Mouse (Mus musculus): ENCODE results near the gene Eva1b. TPM values are rescaled to one million over a fixed set of nuclear protein-coding genes. Genes with fewer than 3 reads are reported as not detected.

Eva1b gene
- polyA plus RNA-seq, 1 experiment from 2014 or later: 36.0 TPM

DNA sequence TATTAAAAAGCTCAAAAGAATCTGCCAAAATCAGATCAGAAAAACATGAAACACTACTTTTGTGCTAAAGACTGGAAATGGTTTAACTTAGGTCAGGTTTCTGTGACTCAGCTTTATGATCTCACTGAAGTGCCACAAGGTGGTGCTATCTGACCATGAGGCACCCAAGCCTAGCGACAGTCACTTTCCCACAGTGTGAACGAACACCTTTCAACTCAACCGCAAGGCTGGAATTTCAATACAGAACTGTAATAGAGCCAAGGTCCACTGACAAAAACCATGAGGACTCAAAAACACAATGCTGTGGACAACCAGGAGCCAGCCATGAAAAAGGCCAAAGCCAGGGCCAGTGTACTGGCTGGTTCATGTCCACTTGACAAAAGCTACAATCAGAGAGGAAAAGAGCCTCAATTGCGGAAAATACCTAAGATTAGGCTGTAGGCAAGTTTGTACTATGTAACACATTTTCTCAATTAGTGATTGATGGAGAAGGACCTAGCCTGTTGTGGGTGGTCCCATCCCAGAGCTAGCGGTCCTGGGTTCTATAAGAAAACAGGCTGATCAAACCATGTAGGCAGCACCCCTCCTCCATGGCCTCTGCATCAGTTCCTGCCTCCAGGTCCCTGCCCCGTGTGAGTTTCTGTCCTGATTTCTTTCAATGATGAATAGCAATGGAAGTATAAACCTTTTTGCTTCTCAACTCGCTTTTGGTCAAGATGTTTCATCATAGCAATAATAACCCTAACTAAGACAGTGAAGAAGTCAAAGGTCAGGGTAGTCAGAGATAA lies 33.8 kb downstream of the Eva1b start:
- DNase-seq (ENCODE audit: low spot score): peak; percentile 56
- 76% methylated on average over 7 of the region's 7 CpGs for WGBS
- H3K27me3 ChIP-seq (ENCODE audit: control insufficient read depth, insufficient read depth, low read length): no peaks in the 10 kb centered on the region
- H3K36me3 ChIP-seq (ENCODE audit: control insufficient read depth, insufficient read depth, low read length): peaks cover 13% of the 10 kb centered on the region
- no peaks in the 10 kb centered on the region for H3K4me1 ChIP-seq (replicated peaks; ENCODE audit: control insufficient read depth, insufficient read depth, low read length)
- ATAC-seq (ENCODE audit: low FRiP score): no peak
- H3K9ac ChIP-seq (ENCODE audit: low read depth, low read length): no peak overlapping the region
- no peak overlapping the region for H3K27ac ChIP-seq (ENCODE audit: low read depth, low read length)
- no peak overlapping the region for H3K4me3 ChIP-seq (ENCODE audit: low read depth, low read length)
- no peaks in the 10 kb centered on the region for H3K9me3 ChIP-seq (ENCODE audit: control insufficient read depth, low read length)
- H3K4me2 ChIP-seq (replicated peaks; ENCODE audit: low read depth, low read length): no peak overlapping the region

GRCm38 (mm10) chr4:126183034-126183433 lies 35.5 kb downstream of the Eva1b start:
- H3K9me3 ChIP-seq (ENCODE audit: control insufficient read depth, low read length): no peaks in the 10 kb centered on the region
- H3K27ac ChIP-seq (ENCODE audit: low read depth, low read length): no peak overlapping the region
- no peaks in the 10 kb centered on the region for H3K4me1 ChIP-seq (replicated peaks; ENCODE audit: control insufficient read depth, insufficient read depth, low read length)
- peaks cover 8% of the 10 kb centered on the region for H3K36me3 ChIP-seq (ENCODE audit: control insufficient read depth, insufficient read depth, low read length)
- H3K4me3 ChIP-seq (ENCODE audit: low read depth, low read length): no peak overlapping the region
- H3K4me2 ChIP-seq (replicated peaks; ENCODE audit: low read depth, low read length): no peak overlapping the region
- DNase-seq (ENCODE audit: low spot score) (no peak), ATAC-seq (ENCODE audit: low FRiP score) (no peak)
- no peak overlapping the region for H3K9ac ChIP-seq (ENCODE audit: low read depth, low read length)
- 90% methylated on average over 5 of the region's 5 CpGs for WGBS
- no peaks in the 10 kb centered on the region for H3K27me3 ChIP-seq (ENCODE audit: control insufficient read depth, insufficient read depth, low read length)

DNA sequence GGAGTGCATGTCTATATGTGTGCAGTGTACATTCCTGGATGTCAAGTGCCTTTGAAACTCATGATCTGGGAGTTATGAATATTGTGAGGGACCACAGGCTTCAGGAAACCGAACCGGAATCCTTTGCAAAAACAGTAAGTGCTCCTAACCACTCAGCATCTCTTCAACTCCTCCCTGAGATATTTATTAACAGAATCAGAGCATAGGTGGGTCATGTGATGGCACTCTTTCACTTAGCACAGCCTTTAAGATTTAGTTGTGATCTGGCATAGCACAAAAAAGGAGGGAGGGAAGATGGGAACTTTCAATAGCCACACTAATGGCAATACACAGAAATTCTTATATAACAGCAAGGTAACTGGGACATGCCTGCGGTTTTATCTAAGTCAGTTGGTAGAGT lies 39.6 kb downstream of the Eva1b start:
- Histone ChIP-seq H3K4me2 (replicated peaks; ENCODE audit: low read depth, low read length) (no peak overlapping the region), H3K4me3 (ENCODE audit: low read depth, low read length) (no peak overlapping the region), H3K9ac (ENCODE audit: low read depth, low read length) (no peak overlapping the region), H3K36me3 (ENCODE audit: control insufficient read depth, insufficient read depth, low read length) (no peaks in the 10 kb centered on the region), H3K27ac (ENCODE audit: low read depth, low read length) (no peak overlapping the region), H3K4me1 (replicated peaks; ENCODE audit: control insufficient read depth, insufficient read depth, low read length) (no peaks in the 10 kb centered on the region), H3K27me3 (ENCODE audit: control insufficient read depth, insufficient read depth, low read length) (no peaks in the 10 kb centered on the region), H3K9me3 (ENCODE audit: control insufficient read depth, low read length) (no peaks in the 10 kb centered on the region)
- WGBS: 97% methylated on average over 3 of the region's 3 CpGs
- no peak for DNase-seq (ENCODE audit: low spot score)
- no peak for ATAC-seq (ENCODE audit: low FRiP score)

GRCm38 (mm10) chr4:126190636-126191035 lies 43.1 kb downstream of the Eva1b start:
- WGBS: 99% methylated on average over 2 of the region's 2 CpGs
- H3K27me3 ChIP-seq (ENCODE audit: control insufficient read depth, insufficient read depth, low read length): no peaks in the 10 kb centered on the region
- DNase-seq (ENCODE audit: low spot score) (no peak), ATAC-seq (ENCODE audit: low FRiP score) (no peak)
- no peak overlapping the region for H3K4me2 ChIP-seq (replicated peaks; ENCODE audit: low read depth, low read length)
- no peak overlapping the region for H3K4me3 ChIP-seq (ENCODE audit: low read depth, low read length)
- no peak overlapping the region for H3K27ac ChIP-seq (ENCODE audit: low read depth, low read length)
- H3K36me3 ChIP-seq (ENCODE audit: control insufficient read depth, insufficient read depth, low read length): no peaks in the 10 kb centered on the region
- no peaks in the 10 kb centered on the region for H3K4me1 ChIP-seq (replicated peaks; ENCODE audit: control insufficient read depth, insufficient read depth, low read length)
- no peak overlapping the region for H3K9ac ChIP-seq (ENCODE audit: low read depth, low read length)
- H3K9me3 ChIP-seq (ENCODE audit: control insufficient read depth, low read length): no peaks in the 10 kb centered on the region

GRCm38 (mm10) chr4:126194216-126194615 lies 46.7 kb downstream of the Eva1b start:
- H3K9ac ChIP-seq (ENCODE audit: low read depth, low read length): no peak overlapping the region
- no peak overlapping the region for H3K4me2 ChIP-seq (replicated peaks; ENCODE audit: low read depth, low read length)
- H3K4me1 ChIP-seq (replicated peaks; ENCODE audit: control insufficient read depth, insufficient read depth, low read length): no peaks in the 10 kb centered on the region
- H3K27me3 ChIP-seq (ENCODE audit: control insufficient read depth, insufficient read depth, low read length): no peaks in the 10 kb centered on the region
- no peak overlapping the region for H3K4me3 ChIP-seq (ENCODE audit: low read depth, low read length)
- ATAC-seq (ENCODE audit: low FRiP score) (no peak), DNase-seq (ENCODE audit: low spot score) (no peak)
- H3K9me3 ChIP-seq (ENCODE audit: control insufficient read depth, low read length): no peaks in the 10 kb centered on the region
- H3K27ac ChIP-seq (ENCODE audit: low read depth, low read length): no peak overlapping the region
- H3K36me3 ChIP-seq (ENCODE audit: control insufficient read depth, insufficient read depth, low read length): no peaks in the 10 kb centered on the region

- no peaks in the 10 kb centered on the region for H3K36me3 ChIP-seq (ENCODE audit: control insufficient read depth, insufficient read depth, low read length)
- WGBS: 100% methylated on average over 4 of the region's 4 CpGs
Observed at GRCm38 (mm10) chr4:126194916-126195315, 47.4 kb downstream of the Eva1b start.

DNA sequence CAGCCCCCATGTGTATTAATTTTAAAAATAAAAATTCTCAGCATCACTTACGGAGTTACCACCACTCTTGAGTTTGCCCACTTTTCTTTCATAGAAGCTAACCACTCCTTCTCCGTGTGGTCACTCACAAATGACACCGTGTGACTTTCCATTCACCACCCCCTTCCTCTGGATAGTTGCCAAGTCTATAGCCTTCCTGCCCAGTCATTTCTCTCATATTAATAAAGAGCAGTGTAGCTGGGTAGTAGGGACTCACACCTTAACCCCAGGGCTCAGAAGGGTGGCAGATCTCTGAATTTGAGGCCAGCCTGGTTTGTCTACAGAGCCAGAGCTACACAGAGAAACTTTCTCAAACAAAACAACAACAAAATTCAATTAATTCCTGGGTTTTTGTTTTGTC lies 49.9 kb downstream of the Eva1b start:
- no peak for DNase-seq (ENCODE audit: low spot score)
- no peak overlapping the region for H3K27ac ChIP-seq (ENCODE audit: low read depth, low read length)
- ATAC-seq (ENCODE audit: low FRiP score): no peak

More at GRCm38 (mm10) chr4:126194916-126195315, 47.4 kb downstream of the Eva1b start:
- DNase-seq (ENCODE audit: low spot score) (no peak), ATAC-seq (ENCODE audit: low FRiP score) (no peak)
- Histone ChIP-seq H3K4me2 (replicated peaks; ENCODE audit: low read depth, low read length) (no peak overlapping the region), H3K4me1 (replicated peaks; ENCODE audit: control insufficient read depth, insufficient read depth, low read length) (no peaks in the 10 kb centered on the region), H3K27ac (ENCODE audit: low read depth, low read length) (no peak overlapping the region), H3K9ac (ENCODE audit: low read depth, low read length) (no peak overlapping the region), H3K27me3 (ENCODE audit: control insufficient read depth, insufficient read depth, low read length) (no peaks in the 10 kb centered on the region), H3K9me3 (ENCODE audit: control insufficient read depth, low read length) (no peaks in the 10 kb centered on the region), H3K4me3 (ENCODE audit: low read depth, low read length) (no peak overlapping the region)

More for the DNA sequence above, 49.9 kb downstream of the Eva1b start:
- no peaks in the 10 kb centered on the region for H3K27me3 ChIP-seq (ENCODE audit: control insufficient read depth, insufficient read depth, low read length)
- H3K9me3 ChIP-seq (ENCODE audit: control insufficient read depth, low read length): no peaks in the 10 kb centered on the region
- no peaks in the 10 kb centered on the region; the same call in 1 of the 2 replicates for H3K4me1 ChIP-seq (replicated peaks; ENCODE audit: control insufficient read depth, insufficient read depth, low read length)
- H3K9ac ChIP-seq (ENCODE audit: low read depth, low read length): no peak overlapping the region
- WGBS: 95% methylated on average over 3 of the region's 3 CpGs
- no peak overlapping the region for H3K4me3 ChIP-seq (ENCODE audit: low read depth, low read length)
- H3K4me2 ChIP-seq (replicated peaks; ENCODE audit: low read depth, low read length): no peak overlapping the region
- H3K36me3 ChIP-seq (ENCODE audit: control insufficient read depth, insufficient read depth, low read length): no peaks in the 10 kb centered on the region

Other genes with a start within 250 kb of the Eva1b start
- gene Csf3r, start 123.2 kb upstream of the Eva1b start, polyA plus RNA-seq (2014; fragmentation: Nextera tagmentation; extraction: Ambion mirVana): 0.63 TPM in 1 of 2 replicates, not detected in the other
- gene Mrps15, start 100.8 kb upstream of the Eva1b start, polyA plus RNA-seq (2014; fragmentation: Nextera tagmentation; extraction: Ambion mirVana): 139 and 155 TPM in 2 replicates
- gene Oscp1, start 89.2 kb upstream of the Eva1b start, polyA plus RNA-seq (2014; fragmentation: Nextera tagmentation; extraction: Ambion mirVana): 26.4 and 27.1 TPM in 2 replicates
- 44.1 and 45.5 TPM in 2 replicates for gene Lsm10, start 51.1 kb upstream of the Eva1b start, polyA plus RNA-seq (2014; fragmentation: Nextera tagmentation; extraction: Ambion mirVana)
- 19.0 and 26.0 TPM in 2 replicates for gene Stk40, start 43.8 kb upstream of the Eva1b start, polyA plus RNA-seq (2014; fragmentation: Nextera tagmentation; extraction: Ambion mirVana)
- gene Sh3d21, start 15.7 kb downstream of the Eva1b start, polyA plus RNA-seq (2014; fragmentation: Nextera tagmentation; extraction: Ambion mirVana): 2.0 and 2.7 TPM in 2 replicates
- gene Thrap3, start 55.0 kb downstream of the Eva1b start, polyA plus RNA-seq (2014; fragmentation: Nextera tagmentation; extraction: Ambion mirVana): 191 and 228 TPM in 2 replicates
- 54.6 and 65.5 TPM in 2 replicates for gene Map7d1, start 108.6 kb downstream of the Eva1b start, polyA plus RNA-seq (2014; fragmentation: Nextera tagmentation; extraction: Ambion mirVana)
- gene Trappc3, start 114.6 kb downstream of the Eva1b start, polyA plus RNA-seq (2014; fragmentation: Nextera tagmentation; extraction: Ambion mirVana): 17.8 and 39.1 TPM in 2 replicates
- gene Col8a2, start 139.0 kb downstream of the Eva1b start, polyA plus RNA-seq (2014; fragmentation: Nextera tagmentation; extraction: Ambion mirVana): 15.6 and 17.4 TPM in 2 replicates
- gene Adprhl2, start 174.0 kb downstream of the Eva1b start, polyA plus RNA-seq (2014; fragmentation: Nextera tagmentation; extraction: Ambion mirVana): 39.2 and 39.3 TPM in 2 replicates
- 3.0 and 3.8 TPM in 2 replicates for gene Tekt2, start 177.9 kb downstream of the Eva1b start, polyA plus RNA-seq (2014; fragmentation: Nextera tagmentation; extraction: Ambion mirVana)